Mouse (Mus musculus) testis, adult 10 weeks (tissue): ENCODE results near the gene Pipox. TPM values are rescaled to one million over a fixed set of nuclear protein-coding genes. Genes with fewer than 3 reads are reported as not detected.

ENCODE experiments used
- polyA plus RNA-seq: library from polyadenylated mRNA; stranded (reverse); fragments of 350-450 nt; fragmentation: Illumina TruSeq; extraction: RNeasy Lipid Tissue Mini Kit (QIAGEN cat#74804); gene quantifications from one replicate; pipeline ENCODE4 v1.2.3, GENCODE M21; 2014; ENCODE audit warnings: low read depth, low replicate concordance

The Pipox gene
- polyA plus RNA-seq: 0.46 TPM

GRCm38 (mm10) chr11:77893787-77894718 is at the start of gene Pipox:
Gene Pipox, minus strand, starts transcription at chr11:77894096.

GRCm38 (mm10) chr11:77930751-77931540 is 37.0 kb upstream of the Pipox start, which contains the start of gene Sez6:
Gene Sez6, plus strand, starts transcription at chr11:77930800.

Other genes with a start within 250 kb of the Pipox start
- 115 TPM for gene Nufip2, start 207.9 kb downstream of the Pipox start, polyA plus RNA-seq
- not detected for gene Cryba1, start 168.8 kb downstream of the Pipox start, polyA plus RNA-seq
- 1.5 TPM for gene Myo18a, start 130.8 kb downstream of the Pipox start, polyA plus RNA-seq
- gene Gm10277, start 106.3 kb downstream of the Pipox start, polyA plus RNA-seq: not detected
- gene Sez6, start 36.7 kb upstream of the Pipox start, polyA plus RNA-seq: 0.08 TPM
- 10.3 TPM for gene Phf12, start 88.7 kb upstream of the Pipox start, polyA plus RNA-seq
- gene Dhrs13, start 138.2 kb upstream of the Pipox start, polyA plus RNA-seq: 3.7 TPM
- 3.7 TPM for gene Flot2, start 143.8 kb upstream of the Pipox start, polyA plus RNA-seq
- 4.5 TPM for gene Eral1, start 186.3 kb upstream of the Pipox start, polyA plus RNA-seq
- gene Fam222b, start 200.6 kb upstream of the Pipox start, polyA plus RNA-seq: 4.6 TPM